Mouse (Mus musculus) layer of hippocampus, postnatal 14 days (tissue): ENCODE data around the gene Pold3. TPM values are rescaled to one million over a fixed set of nuclear protein-coding genes. Genes with fewer than 3 reads are reported as not detected.

Source experiments
- DNase-seq, 2 experiments: peaks; one replicate each; pipeline ENCODE4 v3.0.0; 2021 to 2022; ENCODE audit warnings: low spot score in 2 of 2, mixed read lengths in 1 of 2
- long read RNA-seq, 2 experiments: library from polyadenylated mRNA; stranded (forward); transcript quantifications; one replicate each; pipeline ENCODE4 v2.0.0; 2021
- total RNA-seq, 2 experiments: library from RNA; stranded (reverse); gene quantifications; 2 replicates each; pipeline ENCODE4 v1.2.3; 2021

The Pold3 gene
- total RNA-seq = 10 to 100 TPM; 23.2 to 25.2 TPM
- long read RNA-seq, experiment 1, transcript Pold3-201 (12 exons, 3,069 nt) = major isoform, 9 of 11 reads
- long read RNA-seq, experiment 1, partial matches to known transcripts = 0 of 11 reads
- long read RNA-seq, experiment 1, other reads (novel, unspliced or antisense) = 2 of 11 reads
- long read RNA-seq, experiment 2, transcript Pold3-201 (12 exons, 3,069 nt) = major isoform, 20 of 25 reads
- long read RNA-seq, experiment 2, partial matches to known transcripts = 2 of 25 reads
- long read RNA-seq, experiment 2, other reads (novel, unspliced or antisense) = 3 of 25 reads

GRCm38 (mm10) chr7:100121376-100121789 lies at the start of gene Pold3:
Gene Pold3 (minus strand): TSS chr7:100121565.
- peak; percentile 99 for DNase-seq

- no peak for DNase-seq
Measured at GRCm38 (mm10) chr7:100170756-100171155, 49.4 kb upstream of the Pold3 start.

- DNase-seq = no peak
Measured at GRCm38 (mm10) chr7:100168654-100169053, 47.3 kb upstream of the Pold3 start.

- no peak for DNase-seq
Measured at GRCm38 (mm10) chr7:100163506-100163905, 42.1 kb upstream of the Pold3 start.

GRCm38 (mm10) chr7:100160006-100160405 lies 38.6 kb upstream of the Pold3 start:
- no peak for DNase-seq

- peak; percentile 88 to 90 for DNase-seq
Measured at GRCm38 (mm10) chr7:100159105-100159841, 37.9 kb upstream of the Pold3 start, which contains the start of gene Lipt2. Gene Lipt2 (plus strand): TSS chr7:100159277.

- DNase-seq = no peak
Measured at GRCm38 (mm10) chr7:100157669-100158068, 36.3 kb upstream of the Pold3 start.

GRCm38 (mm10) chr7:100150626-100151025 lies 29.3 kb upstream of the Pold3 start:
- no peak for DNase-seq

- no peak for DNase-seq
Measured at GRCm38 (mm10) chr7:100150086-100150485, 28.7 kb upstream of the Pold3 start.

- DNase-seq = no peak
Measured at GRCm38 (mm10) chr7:100148586-100148985, 27.2 kb upstream of the Pold3 start.

GRCm38 (mm10) chr7:100140591-100140990 lies 19.2 kb upstream of the Pold3 start:
- no peak for DNase-seq

- no peak for DNase-seq
Measured at GRCm38 (mm10) chr7:100138075-100138474, 16.7 kb upstream of the Pold3 start.

- no peak for DNase-seq
Measured at GRCm38 (mm10) chr7:100137038-100137437, 15.7 kb upstream of the Pold3 start.

GRCm38 (mm10) chr7:100132379-100132778 lies 11.0 kb upstream of the Pold3 start:
- DNase-seq = no peak

GRCm38 (mm10) chr7:100130592-100130991 lies 9.2 kb upstream of the Pold3 start:
- no peak for DNase-seq

GRCm38 (mm10) chr7:100128262-100129041 lies 7.1 kb upstream of the Pold3 start:
- DNase-seq = no peak

- no peak for DNase-seq
Measured at GRCm38 (mm10) chr7:100126514-100126913, 5.1 kb upstream of the Pold3 start.

GRCm38 (mm10) chr7:100125166-100125565 lies 3.8 kb upstream of the Pold3 start:
- no peak for DNase-seq

GRCm38 (mm10) chr7:100124211-100124610 lies 2.8 kb upstream of the Pold3 start:
- DNase-seq = no peak

GRCm38 (mm10) chr7:100123486-100123885 lies 2.1 kb upstream of the Pold3 start:
- DNase-seq = no peak

GRCm38 (mm10) chr7:100120791-100121261 lies 539 bp downstream of the Pold3 start:
- no peak for DNase-seq

- no peak for DNase-seq
Measured at GRCm38 (mm10) chr7:100114279-100114678, 7.1 kb downstream of the Pold3 start.
